28 mouse cellular contexts compared by ENCODE assay signal in the genomic region with DNA sequence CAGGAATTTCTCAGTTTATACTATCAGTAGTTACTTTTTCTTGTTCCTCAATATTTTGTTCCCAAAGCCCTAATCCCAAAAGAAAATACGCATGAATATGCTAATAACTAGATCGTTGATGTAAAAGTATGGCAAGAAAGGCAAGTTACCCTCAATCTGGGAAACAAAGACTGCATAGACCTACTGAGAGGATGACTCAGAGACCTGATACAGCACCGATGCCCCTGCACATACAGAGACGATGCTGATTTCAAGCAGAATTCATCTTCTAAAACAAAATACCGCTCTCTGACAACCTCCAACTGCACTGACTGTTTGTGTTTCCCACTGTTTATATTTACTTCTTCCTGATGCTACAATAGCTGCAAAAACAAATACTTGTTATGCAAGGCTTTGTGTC.
DNase-seq lines count a peak whose midpoint lies in the region; ATAC-seq and TF ChIP-seq lines count a peak whose summit lies in the region.
"Had no signal": no experiment of that assay in that cellular context is flagged by ENCODE, and none has a peak within 500 bp of the region (broad histone marks: within the 10 kb centered on the region; RNA-seq: fewer than 3 reads in every experiment).

No protein-coding gene starts in this region.

- ATAC-seq in hindbrain, embryonic 14.5 days (ENCODE audit: low FRiP score): peak; percentile 62; the same call in 1 of the 2 replicates
- no peak for ATAC-seq in hindbrain, embryonic 11.5 days (ENCODE audit: low FRiP score)
- ATAC-seq in midbrain, embryonic 14.5 days (ENCODE audit: low FRiP score, low TSS enrichment): no peak
- no peak for ATAC-seq in erythroid progenitor cell, adult 5-6 weeks (replicated peaks; ENCODE audit: low FRiP score, poor library complexity, severe bottlenecking)
- ATAC-seq in liver, postnatal 0 days: no peak
- ATAC-seq: activated CD4-positive, CD25-positive, alpha-beta regulatory T cell, adult 4 months had no signal

- TF ChIP-seq EP300 in liver, postnatal 0 days (IDR thresholded peaks at IDR 0.05; ENCODE audit: low read depth): no peak

- TF ChIP-seq POLR2A in brain, embryonic 14.5 days (IDR thresholded peaks at IDR 0.05; ENCODE audit: borderline replicate concordance, extremely low read depth, insufficient read depth, insufficient read length, poor library complexity, severe bottlenecking): no peak

- peak overlapping the region; percentile 33 for H3K4me2 ChIP-seq in hindbrain, embryonic 14.5 days (replicated peaks)
- H3K4me2 ChIP-seq in hindbrain, embryonic 11.5 days (replicated peaks; ENCODE audit: low read depth, low read length): no peak overlapping the region
- H3K4me2 ChIP-seq in midbrain, embryonic 14.5 days (ENCODE audit: low read length): no peak overlapping the region
- H3K4me2 ChIP-seq in liver, postnatal 0 days (ENCODE audit: low read depth, low read length): no peak overlapping the region
- H3K4me2 ChIP-seq: embryonic facial prominence, embryonic 12.5 days; heart, embryonic 11.5 days; kidney, embryonic 15.5 days; limb, embryonic 12.5 days; liver, embryonic 11.5 days had no signal

- H3K36me3 ChIP-seq in hindbrain, embryonic 14.5 days (replicated peaks; ENCODE audit: control insufficient read depth, insufficient read depth): no peaks in the 10 kb centered on the region
- H3K36me3 ChIP-seq in hindbrain, embryonic 11.5 days (ENCODE audit: control insufficient read depth, insufficient read depth, low read length): no peaks in the 10 kb centered on the region
- no peaks in the 10 kb centered on the region for H3K36me3 ChIP-seq in midbrain, embryonic 14.5 days (ENCODE audit: control insufficient read depth, insufficient read depth, low read length)
- H3K36me3 ChIP-seq in liver, postnatal 0 days (replicated peaks; ENCODE audit: insufficient read depth, low read length): no peaks in the 10 kb centered on the region
- H3K36me3 ChIP-seq: embryonic facial prominence, embryonic 12.5 days; kidney, embryonic 15.5 days; limb, embryonic 12.5 days had no signal

- no peaks in the 10 kb centered on the region for H3K9me3 ChIP-seq in hindbrain, embryonic 14.5 days (ENCODE audit: control insufficient read depth, low read length)
- H3K9me3 ChIP-seq in hindbrain, embryonic 11.5 days (ENCODE audit: control insufficient read depth, low read length): no peaks in the 10 kb centered on the region
- H3K9me3 ChIP-seq in midbrain, embryonic 14.5 days (ENCODE audit: control insufficient read depth, low read length): no peaks in the 10 kb centered on the region
- H3K9me3 ChIP-seq in liver, postnatal 0 days (ENCODE audit: low read length): no peaks in the 10 kb centered on the region
- H3K9me3 ChIP-seq: embryonic facial prominence, embryonic 12.5 days; kidney, embryonic 15.5 days; limb, embryonic 12.5 days had no signal

- H3K9ac ChIP-seq in hindbrain, embryonic 14.5 days: 0 out of 2 replicates have a peak overlapping the region, but pooled peaks have one; percentile 36
- no peak overlapping the region for H3K9ac ChIP-seq in hindbrain, embryonic 11.5 days (ENCODE audit: low read depth, low read length)
- H3K9ac ChIP-seq in midbrain, embryonic 14.5 days (replicated peaks; ENCODE audit: low read length): no peak overlapping the region
- no peak overlapping the region for H3K9ac ChIP-seq in liver, postnatal 0 days (replicated peaks)
- H3K9ac ChIP-seq: embryonic facial prominence, embryonic 12.5 days; kidney, embryonic 15.5 days; limb, embryonic 12.5 days had no signal

- no peak overlapping the region for H3K4me3 ChIP-seq in hindbrain, embryonic 14.5 days (replicated peaks; ENCODE audit: low read length)
- no peak overlapping the region for H3K4me3 ChIP-seq in hindbrain, embryonic 11.5 days (ENCODE audit: low read depth, low read length)
- H3K4me3 ChIP-seq in midbrain, embryonic 14.5 days (replicated peaks; ENCODE audit: low read depth, low read length): no peak overlapping the region
- H3K4me3 ChIP-seq in liver, postnatal 0 days (ENCODE audit: low read depth, low read length): no peak overlapping the region
- H3K4me3 ChIP-seq: embryonic facial prominence, embryonic 12.5 days; kidney, embryonic 15.5 days; left cerebral cortex, adult 2 months; limb, embryonic 12.5 days had no signal

- peak overlapping the region; percentile 52 for H3K27ac ChIP-seq in hindbrain, embryonic 14.5 days
- no peak overlapping the region for H3K27ac ChIP-seq in hindbrain, embryonic 11.5 days (ENCODE audit: low read depth, low read length)
- H3K27ac ChIP-seq in midbrain, embryonic 14.5 days (replicated peaks; ENCODE audit: low read depth, low read length): no peak overlapping the region
- H3K27ac ChIP-seq in liver, postnatal 0 days (ENCODE audit: low read depth): no peak overlapping the region
- H3K27ac ChIP-seq: embryonic facial prominence, embryonic 12.5 days; kidney, embryonic 15.5 days; left cerebral cortex, adult 2 months; limb, embryonic 12.5 days had no signal

- TF ChIP-seq CTCF in brain, embryonic 14.5 days (IDR thresholded peaks at IDR 0.05; ENCODE audit: borderline replicate concordance, extremely low read depth, insufficient read depth, insufficient read length): no peak
- TF ChIP-seq CTCF in liver, postnatal 0 days (IDR thresholded peaks at IDR 0.05; ENCODE audit: low read depth): no peak

- H3K27me3 ChIP-seq in hindbrain, embryonic 14.5 days (ENCODE audit: control insufficient read depth, insufficient read depth, low read length): no peaks in the 10 kb centered on the region
- H3K27me3 ChIP-seq in hindbrain, embryonic 11.5 days (ENCODE audit: control insufficient read depth, insufficient read depth, low read length): no peaks in the 10 kb centered on the region
- H3K27me3 ChIP-seq in midbrain, embryonic 14.5 days (ENCODE audit: control insufficient read depth, insufficient read depth, low read length): no peaks in the 10 kb centered on the region
- H3K27me3 ChIP-seq in liver, postnatal 0 days (ENCODE audit: insufficient read depth, low read length): no peaks in the 10 kb centered on the region
- H3K27me3 ChIP-seq: embryonic facial prominence, embryonic 12.5 days; kidney, embryonic 15.5 days; limb, embryonic 12.5 days had no signal

- 50% methylated on average over 5 of the region's 5 CpGs for WGBS in hindbrain, embryonic 14.5 days
- WGBS in hindbrain, embryonic 11.5 days: 65% methylated on average over 5 of the region's 5 CpGs
- 55% methylated on average over 5 of the region's 5 CpGs for WGBS in midbrain, embryonic 14.5 days
- 56% methylated on average over 5 of the region's 5 CpGs for WGBS in liver, postnatal 0 days (ENCODE audit: insufficient replicate concordance)

- H3K4me1 ChIP-seq in hindbrain, embryonic 14.5 days (replicated peaks; ENCODE audit: control insufficient read depth, insufficient read depth, low read length): peaks cover 11% of the 10 kb centered on the region; the same call in 1 of the 2 replicates
- no peaks in the 10 kb centered on the region for H3K4me1 ChIP-seq in hindbrain, embryonic 11.5 days (replicated peaks; ENCODE audit: control insufficient read depth, insufficient read depth, low read length)
- peaks cover 6% of the 10 kb centered on the region; the same call in 1 of the 2 replicates for H3K4me1 ChIP-seq in midbrain, embryonic 14.5 days (ENCODE audit: control insufficient read depth, insufficient read depth, low read length)
- no peaks in the 10 kb centered on the region for H3K4me1 ChIP-seq in liver, postnatal 0 days (ENCODE audit: insufficient read depth)
- H3K4me1 ChIP-seq: embryonic facial prominence, embryonic 12.5 days; kidney, embryonic 15.5 days; limb, embryonic 12.5 days had no signal

- DNase-seq in hindbrain, embryonic 14.5 days (ENCODE audit: low spot score): no peak
- DNase-seq in hindbrain, embryonic 11.5 days (ENCODE audit: low spot score): no peak
- peak; percentile 7 for DNase-seq in Muller cell, postnatal 12 days (ENCODE audit: inconsistent ontology term)
- DNase-seq in brain, embryonic 14.5 days (ENCODE audit: low read depth): peak; percentile 26
- DNase-seq in midbrain, embryonic 14.5 days: peak; percentile 14
- no peak for DNase-seq in heart, adult 18-20 months
- DNase-seq in liver, postnatal 0 days: no peak
- DNase-seq: adrenal gland, adult 2 months; adrenal gland, postnatal 36 days; B cell, adult 2 months; cerebellum, adult 9-10 months; gastrocnemius, postnatal 25 days; heart, adult 11 months; heart, postnatal 36 days; kidney, adult 18-20 months; kidney, postnatal 25 days; lung, postnatal 36 days; right cerebral cortex, adult 18-20 months; spleen, adult 18-20 months; thymus, postnatal 14 days had no signal

Comparison
In these comparisons a context has a peak if more than half of its experiments do, and no peak if none do; other contexts are left out.
1. DNase-seq: peak in Muller cell, postnatal 12 days (single experiment), brain, embryonic 14.5 days (single experiment) and midbrain, embryonic 14.5 days (single experiment); none in hindbrain, embryonic 14.5 days (single experiment), hindbrain, embryonic 11.5 days (single experiment), heart, adult 18-20 months (0 of 2) and liver, postnatal 0 days (single experiment).